Mouse (Mus musculus) embryonic facial prominence, embryonic 15.5 days (tissue): ENCODE results near the gene Cyb5r3. TPM values are rescaled to one million over a fixed set of nuclear protein-coding genes. Genes with fewer than 3 reads are reported as not detected.
A peak's percentile ranks its signal among the peaks of the same experiment; 100 is the strongest.

Experiments used
- ATAC-seq: fragments of 200-750 bp; cut with Nextera tagmentation; 2 replicates; pipeline ENCODE4 v1.8.0; 2017; ENCODE audit warnings: low read depth, moderate TSS enrichment; ENCODE audit not compliant: insufficient number of reproducible peaks, low FRiP score, low TSS enrichment
- H3K27ac ChIP-seq: fragments of 300-500 bp; sonication (generic); replicated peaks from 2 replicates; pipeline ENCODE4 v1.5.1; 2015; ENCODE audit warnings: mild to moderate bottlenecking, inconsistent platforms
- H3K27me3 ChIP-seq: fragments of 300-500 bp; sonication (generic); 2 replicates; pipeline ENCODE4 v1.6.1; 2015; ENCODE audit warnings: inconsistent platforms
- H3K36me3 ChIP-seq: fragments of 300-500 bp; sonication (generic); 2 replicates; pipeline ENCODE4 v1.6.1; 2015; ENCODE audit warnings: mild to moderate bottlenecking, inconsistent platforms
- H3K4me1 ChIP-seq: fragments of 300-500 bp; sonication (generic); 2 replicates; pipeline ENCODE4 v1.6.1; 2015; ENCODE audit warnings: inconsistent platforms
- H3K4me2 ChIP-seq: fragments of 300-500 bp; sonication (generic); replicated peaks from 2 replicates; pipeline ENCODE4 v1.6.1; 2015; ENCODE audit warnings: mild to moderate bottlenecking, inconsistent platforms
- H3K4me3 ChIP-seq: fragments of 300-500 bp; sonication (generic); replicated peaks from 2 replicates; pipeline ENCODE4 v1.5.1; 2015; ENCODE audit warnings: mild to moderate bottlenecking, inconsistent platforms
- H3K9ac ChIP-seq: fragments of 300-500 bp; sonication (generic); 2 replicates; pipeline ENCODE4 v1.6.1; 2015; ENCODE audit warnings: inconsistent platforms
- H3K9me3 ChIP-seq: fragments of 300-500 bp; sonication (generic); replicated peaks from 2 replicates; pipeline ENCODE4 v1.6.1; 2016; ENCODE audit warnings: inconsistent platforms
- WGBS: fragments of 180-500 bp; shearing (Covaris S2); methylation state at CpG from one replicate; pipeline ENCODE4 v1.1.7; 2015; 5-methylcytosine and 5-hydroxymethylcytosine counted together
- polyA plus RNA-seq: library from polyadenylated mRNA; unstranded; fragments of >200 nt; fragmentation: Nextera tagmentation; extraction: Ambion mirVana; gene quantifications from 2 replicates; pipeline ENCODE4 v1.2.1, GENCODE M21; 2015

The Cyb5r3 gene
- polyA plus RNA-seq, 1 experiment from 2014 or later, result 185 TPM

DNA sequence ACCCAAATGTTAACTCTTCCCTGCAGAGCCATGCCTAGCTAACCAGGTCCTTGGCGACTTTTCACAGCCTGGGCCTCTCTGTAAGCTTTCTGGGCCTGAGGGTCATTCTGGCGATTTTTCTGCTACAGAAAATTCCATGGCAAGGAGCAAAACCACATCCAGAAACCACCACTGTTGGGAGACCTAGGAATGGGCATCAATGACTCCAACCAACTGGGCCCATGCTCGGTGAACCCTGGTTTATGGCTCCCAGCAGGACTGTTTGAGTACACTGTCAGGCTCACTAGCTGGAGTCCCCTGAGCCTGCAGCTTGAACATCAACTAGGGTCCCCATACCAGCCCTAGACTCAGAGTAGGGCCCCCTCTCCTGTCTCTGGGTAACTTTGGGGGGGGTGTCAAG, 4.1 kb downstream of the Cyb5r3 start:
- no peak for ATAC-seq
- Histone ChIP-seq H3K27me3 (no peaks in the 10 kb centered on the region), H3K9me3 (no peaks in the 10 kb centered on the region), H3K36me3 (0 out of 2 replicates have a peak, but pooled peaks cover 3% of the 10 kb centered on the region), H3K9ac (no peak overlapping the region), H3K27ac (peak overlapping the region; percentile 82; the same call in 1 of the 2 replicates), H3K4me3 (no peak overlapping the region), H3K4me1 (peaks cover 78% of the 10 kb centered on the region), H3K4me2 (no peak overlapping the region)
- WGBS, result 74% methylated on average over 3 of the region's 3 CpGs

DNA sequence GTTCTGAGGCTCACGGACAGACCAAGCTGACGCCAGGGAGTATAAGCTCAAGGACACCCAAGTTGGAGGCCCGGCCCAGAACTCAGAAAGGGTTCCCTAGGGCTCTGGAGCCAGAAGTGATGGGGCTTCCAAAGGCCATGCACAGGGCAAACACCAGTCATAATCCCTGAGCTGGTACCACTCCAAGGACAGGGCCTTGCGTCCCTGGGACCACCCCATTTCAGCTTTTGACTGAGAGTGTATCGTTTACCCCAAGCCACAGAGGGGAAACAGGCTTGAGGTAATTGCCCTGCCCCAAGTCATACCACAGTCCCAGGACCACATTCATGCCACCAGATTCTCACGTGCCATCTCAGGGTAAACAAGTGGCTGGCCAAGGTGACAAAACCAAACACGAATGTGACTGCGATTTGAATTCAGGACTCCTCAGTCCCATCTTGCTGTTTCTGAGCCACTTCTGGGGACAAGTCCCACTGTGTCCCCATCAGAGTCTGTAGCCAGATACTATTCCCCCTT, 4.8 kb downstream of the Cyb5r3 start:
- Histone ChIP-seq H3K4me1 (peaks cover 71% of the 10 kb centered on the region), H3K27me3 (no peaks in the 10 kb centered on the region), H3K9ac (no peak overlapping the region), H3K4me2 (no peak overlapping the region), H3K27ac (peak overlapping the region; percentile 82), H3K36me3 (0 out of 2 replicates have a peak, but pooled peaks cover 8% of the 10 kb centered on the region), H3K9me3 (no peaks in the 10 kb centered on the region), H3K4me3 (no peak overlapping the region)
- no peak for ATAC-seq
- 76% methylated on average over 8 of the region's 8 CpGs for WGBS

DNA sequence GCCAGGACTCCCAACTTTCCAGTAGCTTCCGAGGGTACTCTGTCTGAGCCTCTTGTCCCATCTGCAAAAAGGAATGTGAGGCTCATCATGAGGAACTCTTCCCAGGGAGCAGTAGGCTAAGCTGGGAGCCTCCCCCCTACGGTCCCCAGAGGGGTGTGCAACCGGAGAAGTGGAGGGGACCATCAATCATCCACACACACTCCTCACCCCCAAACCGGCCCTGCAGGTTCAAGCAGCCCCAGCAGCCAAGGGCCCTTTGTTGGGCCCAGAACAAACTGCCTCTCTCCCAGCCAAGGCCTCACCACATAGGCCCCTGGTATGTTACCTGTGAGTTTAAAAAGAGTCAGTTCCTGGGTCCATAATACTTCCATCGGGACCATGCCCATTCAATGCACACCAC, 5.3 kb downstream of the Cyb5r3 start:
- Histone ChIP-seq H3K27me3 (no peaks in the 10 kb centered on the region), H3K36me3 (0 out of 2 replicates have a peak, but pooled peaks cover 12% of the 10 kb centered on the region), H3K4me3 (no peak overlapping the region), H3K9me3 (no peaks in the 10 kb centered on the region), H3K9ac (no peak overlapping the region), H3K4me2 (0 out of 2 replicates have a peak overlapping the region, but pooled peaks have one; percentile 3), H3K27ac (peak overlapping the region; percentile 82), H3K4me1 (peaks cover 67% of the 10 kb centered on the region)
- ATAC-seq, result no peak
- 63% methylated on average over 5 of the region's 5 CpGs for WGBS

DNA sequence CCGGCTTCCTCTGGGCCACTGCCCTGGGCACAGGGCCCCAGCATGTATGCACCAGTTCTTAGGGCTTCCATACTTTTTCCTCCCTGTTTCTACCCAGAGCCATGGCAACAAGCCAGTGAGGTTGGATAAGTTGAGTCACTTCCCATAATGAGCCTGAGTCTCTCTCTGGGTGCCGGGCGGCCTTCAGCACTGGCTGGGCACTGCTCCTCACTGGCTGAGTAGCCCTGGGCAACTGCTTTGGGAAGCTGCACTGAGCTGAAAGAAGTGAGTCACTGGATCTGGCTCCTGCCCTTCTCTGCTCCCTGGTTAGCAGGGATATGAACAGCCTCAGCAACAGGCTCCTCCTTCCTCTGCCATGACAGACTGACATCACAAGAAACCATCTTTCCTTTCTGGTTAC, 5.8 kb downstream of the Cyb5r3 start:
- no peaks in the 10 kb centered on the region for H3K9me3 ChIP-seq
- no peak overlapping the region for H3K4me3 ChIP-seq
- H3K4me1 ChIP-seq, result peaks cover 66% of the 10 kb centered on the region
- H3K27me3 ChIP-seq, result no peaks in the 10 kb centered on the region
- H3K27ac ChIP-seq, result peak overlapping the region; percentile 82
- H3K4me2 ChIP-seq, result no peak overlapping the region
- H3K36me3 ChIP-seq, result peaks cover 16% of the 10 kb centered on the region
- WGBS, result 72% methylated on average over 3 of the region's 3 CpGs
- no peak overlapping the region for H3K9ac ChIP-seq
- ATAC-seq, result no peak

DNA sequence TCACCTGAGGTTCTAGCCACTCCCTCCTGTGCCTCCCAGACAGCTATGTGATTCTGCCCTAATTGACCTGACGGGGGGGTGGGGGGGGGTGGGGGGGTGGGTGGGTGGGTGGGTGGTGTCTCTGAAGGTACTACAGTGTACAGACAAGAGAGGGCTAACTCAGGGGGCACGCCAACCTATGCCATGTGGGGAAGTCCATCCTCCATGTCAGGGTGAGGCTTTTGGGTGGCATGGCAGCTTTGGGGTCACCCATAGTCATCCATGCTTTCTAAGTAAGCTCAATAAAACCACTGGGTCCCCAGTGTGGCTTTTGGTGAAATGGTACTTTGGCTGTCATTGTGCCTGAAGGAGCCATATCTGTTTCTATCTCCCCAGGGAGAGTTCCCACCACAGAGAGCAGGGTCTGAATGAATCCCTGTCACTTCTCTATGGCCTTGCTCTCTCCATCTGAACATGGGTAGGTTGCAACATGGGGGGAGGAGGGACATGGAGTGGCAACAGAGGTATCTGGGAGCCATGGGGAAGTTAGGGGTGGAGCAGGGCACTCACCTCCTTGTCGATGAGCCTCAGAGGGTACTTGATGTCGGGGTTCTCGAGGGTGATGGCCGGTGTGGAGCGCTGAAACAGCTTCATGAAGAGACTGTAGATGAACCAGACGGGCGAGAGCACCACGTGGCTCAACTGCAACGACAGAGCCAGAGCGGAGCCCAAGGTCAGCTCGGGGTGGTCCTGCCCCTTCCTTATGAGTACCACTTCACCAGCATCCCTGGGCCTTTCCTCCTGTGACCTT, 6.7 kb downstream of the Cyb5r3 start:
- Histone ChIP-seq H3K9me3 (no peaks in the 10 kb centered on the region), H3K9ac (no peak overlapping the region), H3K27me3 (no peaks in the 10 kb centered on the region), H3K4me1 (peaks cover 57% of the 10 kb centered on the region), H3K27ac (peak overlapping the region; percentile 82; the same call in 1 of the 2 replicates), H3K4me2 (no peak overlapping the region), H3K4me3 (no peak overlapping the region), H3K36me3 (peaks cover 25% of the 10 kb centered on the region)
- WGBS, result 87% methylated on average over 12 of the region's 13 CpGs
- no peak for ATAC-seq

DNA sequence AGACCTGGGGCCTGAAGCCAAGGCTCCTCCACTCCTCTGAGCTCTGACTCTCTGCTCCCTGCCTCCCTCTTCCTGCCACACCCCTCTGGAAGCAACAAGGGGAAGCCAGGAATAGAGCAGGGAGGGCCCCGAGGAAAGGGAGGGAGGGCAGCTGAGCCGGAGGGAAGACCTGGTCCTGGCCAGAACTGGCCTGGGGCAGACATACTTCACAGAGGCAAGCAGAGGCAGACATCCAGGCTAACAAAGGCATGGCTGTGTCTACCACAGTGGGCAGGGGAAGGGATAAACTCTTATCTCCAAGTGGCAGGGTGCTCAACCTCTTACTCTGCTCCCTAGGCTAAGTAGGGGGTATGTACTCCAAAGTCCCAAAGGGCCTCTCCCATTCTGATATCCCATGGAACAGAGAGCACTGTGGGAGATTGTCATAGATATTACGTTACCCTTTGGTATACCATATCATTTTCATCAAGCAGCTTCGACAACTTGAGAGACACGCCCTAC, 7.4 kb downstream of the Cyb5r3 start:
- H3K4me2 ChIP-seq, result no peak overlapping the region
- H3K27me3 ChIP-seq, result no peaks in the 10 kb centered on the region
- H3K36me3 ChIP-seq, result peaks cover 32% of the 10 kb centered on the region
- no peak overlapping the region for H3K4me3 ChIP-seq
- 44% methylated on average over 5 of the region's 5 CpGs for WGBS
- no peak for ATAC-seq
- H3K4me1 ChIP-seq, result peaks cover 50% of the 10 kb centered on the region
- H3K9ac ChIP-seq, result no peak overlapping the region; the same call in 1 of the 2 replicates
- no peaks in the 10 kb centered on the region for H3K9me3 ChIP-seq
- H3K27ac ChIP-seq, result peak overlapping the region; percentile 48; the same call in 1 of the 2 replicates

DNA sequence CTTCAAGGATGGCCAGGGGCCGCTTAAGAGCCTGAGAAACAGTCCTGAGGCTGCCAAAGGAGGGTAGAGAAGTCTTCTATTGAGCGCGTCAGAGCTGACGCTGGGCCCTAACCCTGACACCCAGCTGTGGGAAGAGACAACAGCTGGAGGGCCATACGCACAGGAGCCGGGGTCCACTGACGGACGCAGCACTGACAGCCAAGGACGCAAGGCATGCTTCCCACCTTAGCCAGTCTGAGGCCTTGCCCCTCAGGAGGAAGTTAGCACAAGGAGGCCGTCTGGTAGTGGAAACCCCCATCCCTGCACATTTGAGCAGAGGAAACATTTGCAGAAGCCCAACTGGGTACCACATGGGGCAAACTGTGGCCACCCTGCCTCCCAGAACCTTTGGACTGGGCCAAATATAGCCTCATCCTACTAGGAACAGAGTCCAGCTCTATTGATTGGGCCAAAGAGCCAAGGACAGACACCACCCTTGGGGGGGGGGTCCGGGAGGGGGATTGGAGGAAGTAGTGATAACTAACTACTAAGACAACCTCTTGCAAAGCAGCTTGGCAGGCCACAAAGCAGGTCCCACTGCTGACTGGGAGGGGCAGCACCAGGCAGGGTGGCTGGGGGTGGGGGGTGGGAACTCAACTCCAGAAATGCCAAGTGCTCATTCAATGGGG, 9.4 kb downstream of the Cyb5r3 start:
- H3K36me3 ChIP-seq, result peaks cover 51% of the 10 kb centered on the region
- WGBS, result 79% methylated on average over 11 of the region's 11 CpGs
- no peak overlapping the region for H3K4me2 ChIP-seq
- no peak overlapping the region for H3K4me3 ChIP-seq
- no peaks in the 10 kb centered on the region for H3K9me3 ChIP-seq
- H3K4me1 ChIP-seq, result peaks cover 30% of the 10 kb centered on the region
- no peak overlapping the region for H3K9ac ChIP-seq
- no peaks in the 10 kb centered on the region for H3K27me3 ChIP-seq
- ATAC-seq, result no peak
- H3K27ac ChIP-seq, result 0 out of 2 replicates have a peak overlapping the region, but pooled peaks have one; percentile 39

DNA sequence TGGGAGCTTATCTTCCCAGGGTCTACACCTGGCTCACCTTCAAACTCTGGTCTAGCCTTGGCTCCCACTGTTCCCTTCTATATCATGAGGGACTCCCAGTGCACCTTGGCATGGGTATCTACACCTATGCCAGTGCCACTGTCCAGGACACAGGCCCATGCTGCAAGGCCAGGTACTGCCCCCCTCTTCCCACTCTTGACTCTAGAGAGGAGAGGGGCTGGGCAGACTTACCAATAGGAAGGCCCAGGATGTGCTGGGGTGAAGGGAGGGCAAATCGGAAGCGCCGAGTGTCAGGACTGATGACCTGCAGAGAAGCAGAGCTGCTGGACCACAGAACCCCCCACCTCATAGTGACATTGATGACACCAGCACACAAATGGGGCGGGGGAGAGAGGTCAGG, 10.4 kb downstream of the Cyb5r3 start:
- Histone ChIP-seq H3K36me3 (peaks cover 60% of the 10 kb centered on the region), H3K4me1 (peaks cover 28% of the 10 kb centered on the region), H3K9me3 (no peaks in the 10 kb centered on the region), H3K27me3 (no peaks in the 10 kb centered on the region), H3K4me3 (no peak overlapping the region), H3K27ac (no peak overlapping the region), H3K4me2 (no peak overlapping the region), H3K9ac (no peak overlapping the region)
- no peak for ATAC-seq
- WGBS, result 91% methylated on average over 4 of the region's 4 CpGs

DNA sequence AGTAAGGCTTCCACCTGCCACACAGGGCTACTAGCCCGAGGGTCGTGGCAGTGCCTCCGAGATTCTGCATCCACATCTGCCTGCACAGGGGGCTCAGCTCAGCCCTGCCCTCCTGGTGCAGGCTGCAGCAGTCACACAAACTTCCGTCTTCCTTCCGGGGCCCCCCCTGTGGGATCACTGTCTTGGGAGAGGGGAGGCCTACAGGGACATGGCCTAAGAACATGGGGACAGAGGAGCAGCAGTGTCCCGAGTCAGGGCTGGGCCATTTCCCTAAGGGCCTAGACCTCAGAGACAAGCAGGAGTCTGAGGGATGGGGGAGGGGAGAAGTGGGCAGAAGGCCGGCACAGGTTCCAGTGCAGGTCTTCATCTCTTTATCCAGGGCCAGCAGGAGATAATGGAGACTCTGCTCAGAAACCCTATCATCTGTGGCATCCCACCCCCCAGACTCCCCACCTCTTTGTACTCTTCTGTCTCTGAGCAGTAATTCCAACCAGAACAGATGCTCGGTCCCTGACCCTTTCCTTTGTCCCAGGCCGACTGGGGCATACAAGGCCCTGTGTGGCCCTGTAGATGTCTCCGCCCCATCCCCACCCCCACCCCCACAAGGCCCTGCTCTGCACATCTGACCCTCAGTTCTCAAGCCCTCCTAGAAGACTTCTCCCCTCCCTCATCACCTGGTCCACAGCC, 11.2 kb downstream of the Cyb5r3 start:
- Histone ChIP-seq H3K36me3 (peaks cover 67% of the 10 kb centered on the region), H3K4me1 (peaks cover 22% of the 10 kb centered on the region), H3K27ac (no peak overlapping the region), H3K4me2 (no peak overlapping the region), H3K4me3 (no peak overlapping the region), H3K9ac (no peak overlapping the region), H3K9me3 (no peaks in the 10 kb centered on the region), H3K27me3 (no peaks in the 10 kb centered on the region)
- no peak for ATAC-seq
- 40% methylated on average over 10 of the region's 10 CpGs for WGBS

DNA sequence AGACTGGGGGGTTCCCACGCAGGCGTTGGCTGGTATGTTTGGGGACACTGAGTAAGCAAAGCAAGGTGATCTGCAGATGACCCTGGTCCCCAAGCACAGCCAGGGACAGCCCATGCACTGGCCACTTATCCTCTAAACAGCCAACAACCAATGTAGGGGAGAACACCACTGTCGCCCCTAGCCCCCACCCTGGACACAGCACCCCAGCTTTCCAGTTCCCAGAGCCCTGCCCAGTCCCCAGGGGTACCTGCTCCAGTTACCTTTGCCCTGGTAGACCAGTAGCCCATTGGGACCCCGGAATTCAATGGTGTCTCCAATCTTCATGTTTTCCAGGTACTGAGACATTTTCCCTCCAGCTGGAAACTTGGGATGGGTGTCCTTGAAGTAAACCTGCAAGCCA, 11.8 kb downstream of the Cyb5r3 start:
- H3K27ac ChIP-seq, result no peak overlapping the region
- H3K9me3 ChIP-seq, result no peaks in the 10 kb centered on the region
- no peak for ATAC-seq
- H3K9ac ChIP-seq, result no peak overlapping the region
- peaks cover 16% of the 10 kb centered on the region for H3K4me1 ChIP-seq
- H3K4me2 ChIP-seq, result no peak overlapping the region
- 96% methylated on average over 4 of the region's 4 CpGs for WGBS
- no peak overlapping the region for H3K4me3 ChIP-seq
- H3K36me3 ChIP-seq, result peaks cover 70% of the 10 kb centered on the region
- H3K27me3 ChIP-seq, result no peaks in the 10 kb centered on the region

DNA sequence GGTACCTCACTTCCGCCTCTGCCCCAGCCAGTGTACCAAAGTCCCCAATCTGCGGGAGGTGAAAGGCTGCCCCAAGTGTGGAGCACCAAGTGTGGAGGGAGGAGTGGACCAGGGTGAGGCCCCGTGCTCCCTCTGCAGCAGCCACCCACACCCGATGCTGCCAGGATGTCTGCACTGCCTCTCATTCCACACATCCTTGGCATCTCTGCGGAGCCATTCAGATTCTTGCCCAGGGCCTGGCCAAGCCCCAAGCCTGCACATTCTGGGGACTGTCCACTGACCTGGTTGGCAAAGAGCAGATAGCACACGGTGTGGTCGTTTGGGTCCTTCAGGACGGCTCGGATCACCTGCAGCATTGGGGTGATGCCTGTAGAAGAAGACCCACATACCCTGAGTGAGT, 12.6 kb downstream of the Cyb5r3 start:
- Histone ChIP-seq H3K4me2 (no peak overlapping the region), H3K36me3 (peaks cover 71% of the 10 kb centered on the region), H3K27me3 (no peaks in the 10 kb centered on the region), H3K9ac (no peak overlapping the region), H3K27ac (no peak overlapping the region), H3K4me3 (no peak overlapping the region), H3K9me3 (no peaks in the 10 kb centered on the region), H3K4me1 (peaks cover 11% of the 10 kb centered on the region)
- no peak for ATAC-seq
- WGBS, result 93% methylated on average over 9 of the region's 9 CpGs
